Mouse (Mus musculus): ENCODE measurements at regions not wholly inside any gene's neighbourhood (a gene's known extent, or its start where the extent isn't known, plus 50 kb on each side); places are given as distances from the start of the nearest gene placed in this dataset.

DNA sequence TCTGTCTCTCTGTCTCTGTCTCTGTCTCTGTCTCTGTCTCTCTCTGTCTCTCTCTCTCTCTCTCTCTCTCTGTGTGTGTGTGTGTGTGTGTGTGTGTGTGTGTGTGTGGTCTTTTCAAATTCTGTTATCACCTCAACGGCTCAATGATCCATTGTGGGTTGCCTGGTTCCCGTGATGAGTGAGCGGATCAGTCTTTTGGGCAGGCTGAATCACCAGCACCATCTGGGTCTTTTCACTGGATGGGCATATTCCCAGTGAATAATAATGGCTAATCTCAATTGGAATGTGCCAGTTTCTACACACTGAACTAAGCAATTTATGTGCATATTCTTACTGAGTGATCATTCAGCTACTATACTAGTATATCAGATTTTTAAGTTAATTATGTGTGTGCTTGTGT, 216.4 kb downstream of the Lmx1a start:
- Histone ChIP-seq H3K4me2 (ENCODE audit: low read depth, low read length) (no peak overlapping the region), H3K9ac (replicated peaks) (no peak overlapping the region)
- 85% methylated on average over 3 of the region's 3 CpGs for WGBS (ENCODE audit: insufficient replicate concordance)

DNA sequence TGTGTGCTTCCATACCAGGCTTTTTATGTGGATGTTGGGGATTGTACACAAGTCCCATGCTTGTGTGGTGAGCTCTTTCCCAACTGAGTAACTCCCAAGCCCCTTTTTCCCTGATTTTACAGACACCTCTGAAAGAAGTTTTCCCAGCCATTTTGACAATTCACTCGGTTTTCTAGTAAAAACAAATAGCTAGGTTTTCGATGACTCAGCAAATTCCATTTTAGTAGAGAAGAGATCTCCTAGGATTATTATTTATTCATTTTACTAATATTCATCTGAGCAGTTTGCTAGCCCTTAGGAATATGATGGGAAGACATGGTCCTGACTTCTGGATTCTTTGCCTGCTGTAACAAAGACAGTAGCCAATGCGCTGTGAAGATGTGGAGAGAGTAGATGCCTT, 223.0 kb downstream of the Lmx1a start:
- no peak overlapping the region for H3K27ac ChIP-seq (ENCODE audit: low read depth)
- no peak for DNase-seq
- no peak overlapping the region for H3K4me3 ChIP-seq (ENCODE audit: low read depth, low read length)
- H3K9ac ChIP-seq (replicated peaks): no peak overlapping the region
- TF ChIP-seq EP300 (IDR thresholded peaks at IDR 0.05; ENCODE audit: low read depth): no peak
- no peak for TF ChIP-seq CTCF (IDR thresholded peaks at IDR 0.05; ENCODE audit: low read depth)
- H3K9me3 ChIP-seq (ENCODE audit: low read length): no peaks in the 10 kb centered on the region
- H3K27me3 ChIP-seq (ENCODE audit: insufficient read depth, low read length): no peaks in the 10 kb centered on the region
- no peaks in the 10 kb centered on the region for H3K4me1 ChIP-seq (ENCODE audit: insufficient read depth)
- 73% methylated on average over 3 of the region's 3 CpGs for WGBS (ENCODE audit: insufficient replicate concordance)
- no peak overlapping the region for H3K4me2 ChIP-seq (ENCODE audit: low read depth, low read length)
- no peak for ATAC-seq
- no peaks in the 10 kb centered on the region for H3K36me3 ChIP-seq (replicated peaks; ENCODE audit: insufficient read depth, low read length)

More for the DNA sequence above, 216.4 kb downstream of the Lmx1a start:
- H3K27ac ChIP-seq (ENCODE audit: low read depth): no peak overlapping the region
- no peak for ATAC-seq
- no peaks in the 10 kb centered on the region for H3K9me3 ChIP-seq (ENCODE audit: low read length)
- TF ChIP-seq EP300 (IDR thresholded peaks at IDR 0.05; ENCODE audit: low read depth) (no peak), CTCF (IDR thresholded peaks at IDR 0.05; ENCODE audit: low read depth) (no peak)
- H3K36me3 ChIP-seq (replicated peaks; ENCODE audit: insufficient read depth, low read length): no peaks in the 10 kb centered on the region
- H3K4me3 ChIP-seq (ENCODE audit: low read depth, low read length): no peak overlapping the region
- no peak for DNase-seq
- H3K27me3 ChIP-seq (ENCODE audit: insufficient read depth, low read length): no peaks in the 10 kb centered on the region
- H3K4me1 ChIP-seq (ENCODE audit: insufficient read depth): no peaks in the 10 kb centered on the region

DNA sequence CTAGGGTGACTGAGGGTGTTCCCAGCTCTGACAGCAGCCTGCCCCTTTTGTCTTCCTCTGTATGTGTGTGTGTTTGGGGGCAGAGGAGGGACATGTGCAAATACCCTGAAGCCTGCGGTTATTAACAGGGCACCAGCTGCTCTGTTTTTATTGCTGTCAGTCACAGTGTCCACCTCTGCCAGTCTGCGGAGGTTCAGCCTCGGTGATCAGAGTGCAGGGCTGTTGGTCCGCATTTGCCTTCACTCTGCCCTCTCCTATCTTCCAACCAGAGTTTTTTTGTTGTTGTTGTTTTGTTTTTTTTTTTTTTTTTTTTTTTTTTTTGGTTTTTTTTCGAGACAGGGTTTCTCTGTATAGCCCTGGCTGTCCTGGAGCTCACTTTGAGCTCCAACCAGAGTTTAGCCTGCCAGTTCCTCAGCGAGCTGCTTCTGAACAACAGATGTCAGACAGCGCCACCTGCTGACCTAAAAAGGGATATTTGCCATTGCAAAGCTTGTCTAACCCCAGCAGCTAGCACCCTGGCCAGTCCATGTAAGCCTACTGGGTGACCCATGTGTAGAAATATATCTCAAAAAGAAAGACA, 226.0 kb downstream of the Lmx1a start:
- Histone ChIP-seq H3K4me3 (ENCODE audit: low read depth, low read length) (no peak overlapping the region), H3K36me3 (replicated peaks; ENCODE audit: insufficient read depth, low read length) (no peaks in the 10 kb centered on the region), H3K9me3 (ENCODE audit: low read length) (no peaks in the 10 kb centered on the region), H3K27me3 (ENCODE audit: insufficient read depth, low read length) (no peaks in the 10 kb centered on the region), H3K9ac (replicated peaks) (no peak overlapping the region), H3K4me2 (ENCODE audit: low read depth, low read length) (no peak overlapping the region), H3K4me1 (ENCODE audit: insufficient read depth) (no peaks in the 10 kb centered on the region), H3K27ac (ENCODE audit: low read depth) (no peak overlapping the region)
- 33% methylated on average over 7 of the region's 7 CpGs for WGBS (ENCODE audit: insufficient replicate concordance)
- no peak for ATAC-seq
- TF ChIP-seq CTCF (IDR thresholded peaks at IDR 0.05; ENCODE audit: low read depth): peak; percentile 67
- no peak for TF ChIP-seq EP300 (IDR thresholded peaks at IDR 0.05; ENCODE audit: low read depth)
- peak; percentile 59 for DNase-seq

DNA sequence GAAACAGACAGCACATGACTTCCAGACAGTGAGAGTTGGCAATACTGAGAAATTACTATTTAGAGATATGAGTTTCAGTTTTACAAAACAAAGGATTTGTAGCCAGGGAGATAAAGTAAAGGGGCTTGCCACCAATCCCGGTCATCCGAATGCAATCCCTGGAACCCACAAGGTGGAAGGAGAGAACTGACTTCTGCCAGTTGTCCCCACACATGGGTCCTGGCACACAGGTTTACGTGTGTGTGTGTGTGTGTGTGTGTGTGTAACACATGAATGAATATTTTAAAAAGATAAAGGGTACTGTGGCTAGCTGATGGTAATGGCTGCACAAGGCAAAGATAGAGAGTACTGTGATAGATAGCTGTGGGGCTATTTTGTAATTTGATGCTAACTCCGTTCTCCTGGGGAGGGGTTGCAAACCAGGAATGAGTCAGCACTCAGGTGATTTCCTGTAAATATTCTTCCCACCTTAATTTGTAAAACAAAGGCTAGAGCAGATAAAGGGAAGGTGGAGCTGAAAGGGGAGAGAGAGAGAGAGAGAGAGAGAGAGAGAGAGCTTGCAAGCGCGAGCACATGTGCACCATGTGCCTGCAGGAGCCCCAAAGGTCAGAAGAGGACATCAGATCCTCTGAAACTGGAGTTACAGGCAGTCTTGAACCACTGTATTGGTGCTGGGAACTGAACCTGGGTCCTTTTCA, 226.7 kb downstream of the Lmx1a start:
- no peak for TF ChIP-seq EP300 (IDR thresholded peaks at IDR 0.05; ENCODE audit: low read depth)
- TF ChIP-seq CTCF (IDR thresholded peaks at IDR 0.05; ENCODE audit: low read depth): no peak
- no peaks in the 10 kb centered on the region for H3K4me1 ChIP-seq (ENCODE audit: insufficient read depth)
- H3K9ac ChIP-seq (replicated peaks): no peak overlapping the region
- ATAC-seq (no peak), DNase-seq (no peak)
- no peak overlapping the region for H3K4me2 ChIP-seq (ENCODE audit: low read depth, low read length)
- H3K36me3 ChIP-seq (replicated peaks; ENCODE audit: insufficient read depth, low read length): no peaks in the 10 kb centered on the region
- no peaks in the 10 kb centered on the region for H3K9me3 ChIP-seq (ENCODE audit: low read length)
- no peak overlapping the region for H3K4me3 ChIP-seq (ENCODE audit: low read depth, low read length)
- 54% methylated on average over 6 of the region's 6 CpGs for WGBS (ENCODE audit: insufficient replicate concordance)
- H3K27me3 ChIP-seq (ENCODE audit: insufficient read depth, low read length): no peaks in the 10 kb centered on the region
- no peak overlapping the region for H3K27ac ChIP-seq (ENCODE audit: low read depth)

DNA sequence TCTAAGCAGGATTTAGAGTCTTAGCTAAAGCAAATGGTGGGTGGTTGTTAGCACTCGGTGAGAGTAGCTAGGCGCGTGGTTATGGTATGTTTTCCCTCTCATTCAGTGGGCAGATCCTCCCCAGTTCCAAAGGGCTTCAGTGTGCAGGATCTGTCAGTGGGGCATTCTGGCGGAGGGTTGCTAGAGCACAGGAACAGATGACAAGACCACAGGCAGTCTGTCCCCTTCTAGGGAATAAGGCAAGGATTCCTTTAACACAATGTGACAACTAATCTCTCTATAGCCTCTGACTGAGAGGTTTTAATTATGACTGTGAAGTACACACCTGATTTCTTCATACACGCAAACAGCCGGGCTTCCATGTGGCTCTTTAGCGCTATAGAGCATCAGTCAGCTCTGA, 233.9 kb downstream of the Lmx1a start:
- H3K4me2 ChIP-seq (ENCODE audit: low read depth, low read length): no peak overlapping the region
- H3K9ac ChIP-seq (replicated peaks): no peak overlapping the region
- no peak for DNase-seq
- H3K27ac ChIP-seq (ENCODE audit: low read depth): no peak overlapping the region
- no peaks in the 10 kb centered on the region for H3K36me3 ChIP-seq (replicated peaks; ENCODE audit: insufficient read depth, low read length)
- H3K9me3 ChIP-seq (ENCODE audit: low read length): no peaks in the 10 kb centered on the region
- TF ChIP-seq EP300 (IDR thresholded peaks at IDR 0.05; ENCODE audit: low read depth): no peak
- no peak for TF ChIP-seq CTCF (IDR thresholded peaks at IDR 0.05; ENCODE audit: low read depth)
- ATAC-seq: no peak
- H3K4me1 ChIP-seq (ENCODE audit: insufficient read depth): no peaks in the 10 kb centered on the region
- no peak overlapping the region for H3K4me3 ChIP-seq (ENCODE audit: low read depth, low read length)
- WGBS (ENCODE audit: insufficient replicate concordance): 78% methylated on average over 7 of the region's 7 CpGs
- no peaks in the 10 kb centered on the region for H3K27me3 ChIP-seq (ENCODE audit: insufficient read depth, low read length)

DNA sequence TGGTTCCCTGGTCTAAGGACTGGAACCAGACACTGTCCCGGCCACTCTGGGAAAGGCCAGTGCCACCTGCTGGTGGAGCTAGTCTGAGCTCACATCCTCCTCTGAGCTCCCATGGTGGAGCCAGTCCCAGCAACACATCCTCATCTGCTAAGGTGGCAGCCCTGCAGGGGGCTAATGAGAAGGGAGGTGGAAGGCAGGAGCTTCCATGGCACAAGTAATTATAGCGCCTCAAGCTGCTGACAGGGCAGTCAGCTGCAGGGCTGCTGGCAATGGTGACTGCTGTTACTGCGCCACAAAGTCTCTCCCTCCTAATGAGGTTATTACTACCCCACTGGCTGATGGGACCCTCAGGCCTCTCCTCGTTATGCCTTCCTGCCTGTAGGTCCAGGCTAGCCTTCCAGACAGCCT, 239.0 kb downstream of the Lmx1a start:
- no peaks in the 10 kb centered on the region for H3K27me3 ChIP-seq (ENCODE audit: insufficient read depth, low read length)
- no peak overlapping the region for H3K9ac ChIP-seq (replicated peaks)
- no peak overlapping the region for H3K4me3 ChIP-seq (ENCODE audit: low read depth, low read length)
- WGBS (ENCODE audit: insufficient replicate concordance): 30% methylated on average over 4 of the region's 4 CpGs
- no peaks in the 10 kb centered on the region for H3K4me1 ChIP-seq (ENCODE audit: insufficient read depth)
- no peak overlapping the region for H3K27ac ChIP-seq (ENCODE audit: low read depth)
- TF ChIP-seq EP300 (IDR thresholded peaks at IDR 0.05; ENCODE audit: low read depth) (no peak), CTCF (IDR thresholded peaks at IDR 0.05; ENCODE audit: low read depth) (peak; percentile 19; the same call in 1 of the 2 replicates)
- H3K36me3 ChIP-seq (replicated peaks; ENCODE audit: insufficient read depth, low read length): no peaks in the 10 kb centered on the region
- no peak for DNase-seq
- H3K4me2 ChIP-seq (ENCODE audit: low read depth, low read length): no peak overlapping the region
- H3K9me3 ChIP-seq (ENCODE audit: low read length): no peaks in the 10 kb centered on the region
- ATAC-seq: no peak
